Mouse (Mus musculus) mammary gland, adult 2 months (tissue): Measurements from ENCODE around the gene Gm3468. TPM values are rescaled to one million over a fixed set of nuclear protein-coding genes. Genes with fewer than 3 reads are reported as not detected.

ENCODE experiments used
- polyA plus RNA-seq: library from polyadenylated mRNA; depleted of rRNA; stranded (reverse); fragments of >200 nt; gene quantifications from 2 replicates; pipeline ENCODE4 v1.2.3, GENCODE M21; 2012; ENCODE audit warnings: low replicate concordance; rRNA removed

Gene Gm3468
- 0.22 and 0.65 TPM in 2 replicates for polyA plus RNA-seq

DNA sequence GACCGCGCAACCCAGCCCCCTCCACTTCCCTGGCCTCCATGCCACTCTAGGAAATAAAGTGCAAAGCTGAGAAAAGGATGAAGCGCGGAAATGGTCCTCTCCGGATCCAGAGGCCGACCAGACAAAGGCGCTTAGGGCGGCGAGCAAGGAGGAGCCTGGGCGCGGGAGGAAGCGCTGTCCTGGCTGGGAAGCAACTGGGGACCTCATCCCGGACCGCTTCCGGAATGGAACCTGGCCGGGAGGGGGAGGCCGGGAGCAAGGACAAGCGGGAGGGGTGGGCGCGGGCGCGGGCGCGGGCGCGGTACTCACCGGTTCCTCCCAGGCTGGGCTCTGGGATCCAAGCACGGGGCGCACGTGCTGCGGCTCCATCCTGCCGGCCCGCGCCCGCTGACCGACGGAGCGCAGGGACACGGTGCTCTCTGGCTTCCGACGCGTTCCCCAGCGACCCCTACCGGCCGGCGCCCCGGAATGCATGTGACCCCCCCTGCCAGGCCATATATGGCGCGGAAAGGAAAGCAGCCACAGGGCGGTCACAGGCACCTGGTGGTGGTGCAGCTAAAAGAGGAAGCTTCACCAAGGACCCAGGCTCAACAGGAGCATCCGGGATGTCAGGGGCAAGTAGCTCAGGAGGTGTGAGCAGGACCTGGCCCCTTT lies at the start of gene Gm3468:
Gene Gm3468 (minus strand): TSS at position 394 of the 654 bp plus-strand sequence.

DNA sequence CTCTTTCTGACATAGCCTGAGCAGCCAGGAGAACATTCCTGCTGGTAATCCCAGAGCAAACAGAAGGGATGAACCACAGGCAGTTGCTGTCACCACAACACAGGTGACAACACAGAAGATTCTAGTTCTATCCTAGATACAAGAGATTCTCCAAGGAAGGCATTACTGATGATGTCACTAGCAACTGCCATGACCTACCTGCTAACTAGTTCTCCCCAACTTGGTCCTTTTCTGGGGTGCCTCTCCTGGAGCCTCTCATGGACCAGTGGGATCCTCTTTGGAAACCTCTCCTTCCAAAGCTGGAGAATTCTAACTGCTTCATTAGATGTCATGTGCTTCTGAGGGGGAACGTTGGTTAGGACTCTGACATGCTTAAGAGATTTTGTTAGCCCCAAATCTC lies 17.2 kb upstream of the Gm3468 start, which contains the start of gene Gm3476:
Gene Gm3476 (minus strand): TSS at position 101 of the 400 bp plus-strand sequence.

DNA sequence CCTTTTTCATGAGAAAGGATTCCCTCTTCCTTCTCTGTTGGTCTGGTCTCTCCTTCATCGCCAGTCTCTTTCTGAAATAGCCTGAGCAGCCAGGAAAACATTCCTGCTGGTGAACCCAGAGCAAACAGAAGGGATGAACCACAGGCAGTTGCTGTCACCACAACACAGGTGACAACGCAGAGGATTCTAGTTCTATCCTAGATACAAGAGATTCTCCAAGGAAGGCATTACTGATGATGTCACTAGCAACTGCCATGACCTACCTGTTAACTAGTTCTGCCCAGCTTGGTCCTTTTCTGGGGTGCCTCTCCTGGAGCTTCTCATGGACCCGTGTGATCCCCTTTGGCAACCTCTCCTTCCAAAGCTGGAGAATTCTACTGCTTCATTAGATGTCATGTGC lies 14.6 kb downstream of the Gm3468 start, which contains the start of gene Gm8206:
Gene Gm8206 (minus strand): TSS at position 101 of the 400 bp plus-strand sequence.

DNA sequence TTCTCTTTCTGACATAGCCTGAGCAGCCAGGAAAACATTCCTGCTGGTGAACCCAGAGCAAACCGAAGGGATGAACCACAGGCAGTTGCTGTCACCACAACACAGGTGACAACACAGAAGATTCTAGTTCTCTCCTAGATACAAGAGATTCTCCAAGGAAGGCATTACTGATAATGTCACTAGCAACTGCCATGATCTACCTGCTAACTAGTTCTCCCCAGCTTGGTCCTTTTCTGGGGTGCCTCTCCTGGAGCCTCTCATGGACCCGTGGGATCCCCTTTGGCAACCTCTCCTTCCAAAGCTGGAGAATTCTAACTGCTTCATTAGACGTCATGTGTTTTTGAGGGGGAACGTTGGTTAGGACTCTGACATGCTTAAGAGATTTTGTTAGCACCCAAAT lies 50.3 kb downstream of the Gm3468 start, which contains the start of gene Gm6337:
Gene Gm6337 (minus strand): TSS at position 101 of the 400 bp plus-strand sequence.

Other genes starting within 250 kb of the Gm3468 start
- gene Gm8237, start 228.3 kb downstream of the Gm3468 start, polyA plus RNA-seq = not detected in 2 replicates
- 0.10 and 0.30 TPM in 2 replicates for gene Gm3248, start 146.9 kb downstream of the Gm3468 start, polyA plus RNA-seq
- gene Gm3453, start 129.5 kb downstream of the Gm3468 start, polyA plus RNA-seq = not detected in 2 replicates
- gene Gm6337, start 50.4 kb downstream of the Gm3468 start, polyA plus RNA-seq = not detected in 2 replicates
- gene Gm8206, start 14.7 kb downstream of the Gm3468 start, polyA plus RNA-seq = 0.33 TPM in 1 of 2 replicates, not detected in the other
- gene Gm3476, start 17.1 kb upstream of the Gm3468 start, polyA plus RNA-seq = not detected in 2 replicates
- not detected in 2 replicates for gene Gm21560, start 110.6 kb upstream of the Gm3468 start, polyA plus RNA-seq
- 0.06 TPM in 1 of 2 replicates, not detected in the other for gene Gm3411, start 178.6 kb upstream of the Gm3468 start, polyA plus RNA-seq
- not detected in 2 replicates for gene Gm21103, start 196.2 kb upstream of the Gm3468 start, polyA plus RNA-seq
- not detected in 2 replicates for gene Gm3618, start 235.0 kb upstream of the Gm3468 start, polyA plus RNA-seq